Comparison of ENCODE assay signal across 16 mouse cellular contexts in the genomic region with DNA sequence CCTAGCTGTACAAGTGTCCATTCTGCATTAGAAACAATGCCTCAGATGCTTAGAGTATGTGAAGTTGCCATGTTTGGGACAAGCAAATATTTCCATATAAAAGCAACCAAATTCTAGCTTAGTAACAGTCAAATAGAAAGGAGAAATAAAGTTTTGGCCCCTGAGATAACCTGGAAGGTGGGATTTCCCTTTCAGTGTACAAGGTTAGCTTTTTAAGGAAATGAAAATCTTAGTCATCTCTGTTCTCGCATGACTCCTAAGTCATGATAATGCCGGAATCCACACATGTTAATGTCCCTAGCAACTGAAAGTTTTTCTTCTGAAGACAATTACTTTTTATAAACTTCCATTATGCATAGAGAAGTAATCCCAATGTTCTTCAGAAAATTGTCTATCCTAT.
A peak's percentile ranks its signal among the peaks of the same experiment; 100 is the strongest.
DNase-seq lines count a peak whose midpoint lies in the region; TF ChIP-seq lines count a peak whose summit lies in the region.
"Had no signal": no experiment of that assay in that cellular context is flagged by ENCODE, and none has a peak within 500 bp of the region (broad histone marks: within the 10 kb centered on the region; RNA-seq: fewer than 3 reads in every experiment).

No protein-coding gene starts in this region.

- no peak overlapping the region for H3K4me2 ChIP-seq in CH12.LX (ENCODE audit: insufficient read depth, low read depth, poor library complexity, severe bottlenecking)

- dilution Hi-C loops in CH12.LX (cut with MboI; ENCODE audit: extremely low pct_ligation_motif_present, extremely low pct_unique_long_range_greater_than_20kb, low sequenced_read_pairs) = no loop called here

- no peak for TF ChIP-seq RAD21 in CH12.LX (IDR thresholded peaks at IDR 0.05; ENCODE audit: low read depth, low read length)

- TF ChIP-seq POLR2A in CH12.LX (IDR thresholded peaks at IDR 0.05; ENCODE audit: low read depth, low read length) = no peak

- DNase-seq in CH12.LX (ENCODE audit: extremely low read depth) = peak; percentile 60
- no peak for DNase-seq in yolk sac, embryonic 10.5 days (ENCODE audit: low spot score)
- DNase-seq: adrenal gland, adult 2 months; adrenal gland, adult 8-10 months; adrenal gland, postnatal 10 days; adrenal gland, postnatal 14 days; adrenal gland, postnatal 25 days; adrenal gland, postnatal 36 days; B cell, adult 2 months; cerebellum, adult 11 months; cerebellum, adult 11-12 months; cerebellum, adult 18-20 months; cerebellum, adult 2 months; cerebellum, adult 8-10 months had no signal

- no peaks in the 10 kb centered on the region for H3K79me2 ChIP-seq in CH12.LX (replicated peaks; ENCODE audit: control insufficient read depth, extremely low read depth, insufficient read depth, poor library complexity, severe bottlenecking)

- H3K9ac ChIP-seq in CH12.LX (ENCODE audit: insufficient read depth, low read depth) = no peak overlapping the region

- TF ChIP-seq CTCF in CH12.LX (conservative IDR thresholded peaks at IDR 0.05 in 1 of 2, IDR thresholded peaks at IDR 0.05 in 1 of 2; ENCODE audit: low read depth in 2 of 2, low read length in 2 of 2) = no peak

- no peak overlapping the region for H3K27ac ChIP-seq in CH12.LX (ENCODE audit: insufficient read depth, low read depth)

- peak; percentile 97 for TF ChIP-seq EP300 in CH12.LX (IDR thresholded peaks at IDR 0.05; ENCODE audit: low read length)

- no peaks in the 10 kb centered on the region for H3K27me3 ChIP-seq in CH12.LX (replicated peaks)
- H3K27me3 ChIP-seq: Patski had no signal

- in situ Hi-C loops in CH12.LX (cut with MboI; ENCODE audit: low pct_ligation_motif_present, low pct_unique_long_range_greater_than_20kb, low sequenced_read_pairs) = no loop called here

- peaks cover 13 to 39% of the 10 kb centered on the region in 2 experiments for H3K4me1 ChIP-seq in CH12.LX (ENCODE audit: control insufficient read depth in 1 of 2, insufficient read depth in 2 of 2)

- H3K4me3 ChIP-seq in CH12.LX (replicated peaks in 1 of 3; ENCODE audit: low read depth in 2 of 3, low read length in 2 of 3, poor library complexity in 1 of 3) = no peak overlapping the region

- no peaks in the 10 kb centered on the region for H3K9me3 ChIP-seq in CH12.LX (replicated peaks; ENCODE audit: low read length)

- H3K36me3 ChIP-seq in CH12.LX (replicated peaks in 1 of 2; ENCODE audit: control insufficient read depth in 1 of 2, insufficient read depth in 1 of 2, low read length in 1 of 2) = no peaks in the 10 kb centered on the region
- H3K36me3 ChIP-seq: G1E had no signal

TF ChIP-seq in CH12.LX, 34 proteins besides CTCF, POLR2A, EP300 and RAD21:
- TF ChIP-seq ZC3H11A (IDR thresholded peaks at IDR 0.05; ENCODE audit: low read depth, low read length) (no peak), JUN (IDR thresholded peaks at IDR 0.05; ENCODE audit: insufficient read depth, low read depth, low read length) (peak; percentile 78), MEF2A (IDR thresholded peaks at IDR 0.05; ENCODE audit: borderline replicate concordance, low read depth, low read length) (peak; percentile 85), ZNF384 (IDR thresholded peaks at IDR 0.05; ENCODE audit: low read depth, low read length) (no peak), GABPA (IDR thresholded peaks at IDR 0.05; ENCODE audit: insufficient replicate concordance, low read depth, low read length) (no peak), ZMIZ1 (IDR thresholded peaks at IDR 0.05; ENCODE audit: low read depth, low read length) (no peak), ZKSCAN1 (IDR thresholded peaks at IDR 0.05; ENCODE audit: borderline replicate concordance, low read depth, low read length) (no peak), MAFK (IDR thresholded peaks at IDR 0.05; ENCODE audit: insufficient replicate concordance, low read length) (peak; percentile 54; the same call in 1 of the 2 replicates), UBTF (IDR thresholded peaks at IDR 0.05; ENCODE audit: low read depth, low read length) (no peak), E2F4 (IDR thresholded peaks at IDR 0.05; ENCODE audit: insufficient replicate concordance, low read depth, low read length) (no peak), HCFC1 (IDR thresholded peaks at IDR 0.05; ENCODE audit: low read depth, low read length) (0 out of 2 replicates have a peak, but pooled peaks have one; percentile 16), KAT2A (IDR thresholded peaks at IDR 0.05; ENCODE audit: insufficient replicate concordance, low read length) (no peak), SIN3A (IDR thresholded peaks at IDR 0.05; ENCODE audit: low read length) (peak; percentile 45; the same call in 1 of the 2 replicates), TBP (conservative IDR thresholded peaks at IDR 0.05; ENCODE audit: low read depth, low read length) (no peak), PAX5 (IDR thresholded peaks at IDR 0.05; ENCODE audit: low read length) (no peak), CHD2 (IDR thresholded peaks at IDR 0.05; ENCODE audit: low read length) (peak; percentile 76), MAX (IDR thresholded peaks at IDR 0.05; ENCODE audit: low read length) (no peak), ELF1 (IDR thresholded peaks at IDR 0.05; ENCODE audit: low read depth, low read length) (no peak), JUND (conservative IDR thresholded peaks at IDR 0.05; ENCODE audit: low read depth, low read length) (peak; percentile 90), NELFE (IDR thresholded peaks at IDR 0.05; ENCODE audit: low read depth, low read length) (no peak), USF2 (conservative IDR thresholded peaks at IDR 0.05; ENCODE audit: low read depth, low read length) (no peak), BHLHE40 (IDR thresholded peaks at IDR 0.05; ENCODE audit: low read depth, low read length) (peak; percentile 73), NRF1 (IDR thresholded peaks at IDR 0.05; ENCODE audit: low read depth, low read length) (no peak), RCOR1 (conservative IDR thresholded peaks at IDR 0.05; ENCODE audit: low read depth, low read length) (peak; percentile 81), ETS1 (conservative IDR thresholded peaks at IDR 0.05; ENCODE audit: low read depth, low read length) (peak; percentile 78), SMC3 (IDR thresholded peaks at IDR 0.05; ENCODE audit: low read depth, low read length) (no peak), USF1 (IDR thresholded peaks at IDR 0.05; ENCODE audit: low read depth, low read length) (no peak), IRF4 (IDR thresholded peaks at IDR 0.05; ENCODE audit: low read depth, low read length) (peak; percentile 96), MAZ (IDR thresholded peaks at IDR 0.05; ENCODE audit: low read depth, low read length) (no peak), CHD1 (IDR thresholded peaks at IDR 0.05; ENCODE audit: low read depth, low read length) (no peak), POLR2AphosphoS2 (IDR thresholded peaks at IDR 0.05; ENCODE audit: low read depth, low read length) (no peak), MYC (IDR thresholded peaks at IDR 0.05; ENCODE audit: low read depth, low read length) (peak; percentile 55; the same call in 1 of the 2 replicates), MXI1 (IDR thresholded peaks at IDR 0.05; ENCODE audit: low read depth, low read length) (no peak), TCF12 (IDR thresholded peaks at IDR 0.05; ENCODE audit: low read depth, low read length) (no peak)
